Mouse (Mus musculus) cerebellum, adult 2 months (tissue): ENCODE results near the gene Dohh. TPM values are rescaled to one million over a fixed set of nuclear protein-coding genes. Genes with fewer than 3 reads are reported as not detected.
A peak's percentile ranks its signal among the peaks of the same experiment; 100 is the strongest.

Experiments used
- DNase-seq, 2 experiments: peaks; one replicate each; pipeline ENCODE4 v3.0.0; 2021
- H3K27ac ChIP-seq: fragments of 200-500 bp; 2 replicates; pipeline ENCODE4 v1.5.1; 2012; ENCODE audit warnings: low read length, control low read depth, inconsistent platforms; ENCODE audit not compliant: insufficient read depth
- H3K27me3 ChIP-seq: fragments of 200-500 bp; 2 replicates; pipeline ENCODE4 v1.6.1; 2012; ENCODE audit warnings: inconsistent platforms, mild to moderate bottlenecking, low read length, moderate library complexity; ENCODE audit not compliant: control insufficient read depth, insufficient read depth
- H3K4me1 ChIP-seq: fragments of 200-500 bp; 2 replicates; pipeline ENCODE4 v1.6.1; 2011; ENCODE audit warnings: low read length; ENCODE audit not compliant: control insufficient read depth, insufficient read depth
- H3K4me3 ChIP-seq: fragments of 200-500 bp; replicated peaks from 2 replicates; pipeline ENCODE3; 2011; ENCODE audit warnings: mild to moderate bottlenecking, low read depth, low read length, control low read depth; ENCODE audit not compliant: insufficient read depth
- CTCF ChIP-seq: fragments of 200-500 bp; IDR thresholded peaks from 2 replicates; pipeline ENCODE4 v1.5.1; 2011; ENCODE audit warnings: low read depth, mild to moderate bottlenecking, control low read depth, low read length, moderate library complexity, borderline replicate concordance; ENCODE audit not compliant: insufficient read depth
- POLR2A ChIP-seq: fragments of 200-500 bp; IDR thresholded peaks from 2 replicates; pipeline ENCODE4 v1.6.1; 2011; ENCODE audit warnings: low read length, control low read depth, borderline replicate concordance; ENCODE audit not compliant: insufficient read depth
- WGBS: fragments of 180-500 bp; shearing (Covaris S2); methylation state at CpG from one replicate; pipeline ENCODE4 v1.1.7; 2018; 5-methylcytosine and 5-hydroxymethylcytosine counted together
- polyA plus RNA-seq: library from polyadenylated mRNA; depleted of rRNA; stranded (reverse); fragments of >200 nt; gene quantifications from 2 replicates; pipeline ENCODE4 v1.2.3, GENCODE M21; 2012

The Dohh gene
- polyA plus RNA-seq, 1 experiment = 93.1 TPM

DNA sequence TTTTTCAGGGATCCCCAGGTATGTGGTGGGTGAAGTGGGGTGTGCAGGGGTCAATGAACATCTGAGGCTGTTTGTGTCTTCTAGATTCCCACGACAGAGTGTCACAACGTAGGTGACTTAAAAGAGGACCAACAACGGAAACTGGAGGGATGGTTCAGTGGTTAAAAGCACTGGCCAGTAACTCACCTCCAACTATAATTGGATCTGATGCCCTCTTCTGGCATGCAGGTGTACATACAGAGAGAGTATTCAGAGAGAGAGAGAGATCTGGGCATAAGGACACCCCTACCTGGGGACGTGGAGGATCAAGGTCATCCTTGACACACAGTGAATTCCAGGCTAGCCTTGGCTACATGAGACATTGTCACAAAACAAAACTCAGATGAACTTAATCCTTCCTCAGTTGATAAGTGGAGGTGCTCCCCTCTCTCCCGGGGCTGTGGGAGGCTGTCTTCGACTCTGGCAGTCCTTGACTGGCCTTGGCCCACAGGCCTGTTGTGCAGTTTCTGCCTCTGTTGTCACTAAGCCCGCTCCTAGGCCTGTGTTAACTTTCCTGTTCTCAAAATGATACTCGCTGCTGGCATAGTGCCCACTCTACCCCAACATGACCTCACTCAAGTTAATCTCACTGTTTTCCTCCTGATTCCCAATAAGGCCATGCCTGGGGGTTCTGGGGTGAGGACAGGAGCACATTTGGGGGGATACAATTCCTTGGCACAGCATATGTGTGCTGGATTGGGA lies 39.6 kb upstream of the Dohh start:
- TF ChIP-seq POLR2A = no peak
- peak; percentile 39; the same call in 1 of the 2 replicates for TF ChIP-seq CTCF
- 37% methylated on average over 8 of the region's 8 CpGs for WGBS
- no peaks in the 10 kb centered on the region; the same call in 1 of the 2 replicates for H3K27me3 ChIP-seq
- no peak overlapping the region for H3K27ac ChIP-seq
- H3K4me3 ChIP-seq = no peak overlapping the region
- H3K4me1 ChIP-seq = peaks cover 3% of the 10 kb centered on the region
- DNase-seq = no peak

DNA sequence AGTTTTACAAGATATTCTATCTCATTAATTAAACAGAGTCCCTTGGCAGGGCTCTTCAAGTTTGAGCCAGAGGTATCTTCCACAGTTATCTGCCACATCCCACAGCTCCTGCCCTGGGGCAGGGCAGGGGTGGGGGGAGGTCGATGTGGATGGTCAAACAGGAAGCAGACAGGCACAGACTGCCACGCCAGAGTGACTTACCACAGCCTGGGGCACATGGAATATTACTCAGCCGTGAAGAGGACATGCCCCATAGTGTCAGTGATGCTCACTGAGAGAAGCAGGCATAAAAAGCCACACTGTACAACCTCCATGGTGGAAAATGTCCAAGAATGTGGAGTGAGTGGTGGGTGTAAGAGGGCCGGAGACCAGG lies 39.1 kb upstream of the Dohh start:
- no peak overlapping the region for H3K27ac ChIP-seq
- no peak for DNase-seq
- WGBS = 87% methylated on average over 4 of the region's 4 CpGs
- peaks cover 6% of the 10 kb centered on the region for H3K4me1 ChIP-seq
- H3K27me3 ChIP-seq = no peaks in the 10 kb centered on the region; the same call in 1 of the 2 replicates
- TF ChIP-seq POLR2A = no peak
- no peak for TF ChIP-seq CTCF
- H3K4me3 ChIP-seq = no peak overlapping the region

DNA sequence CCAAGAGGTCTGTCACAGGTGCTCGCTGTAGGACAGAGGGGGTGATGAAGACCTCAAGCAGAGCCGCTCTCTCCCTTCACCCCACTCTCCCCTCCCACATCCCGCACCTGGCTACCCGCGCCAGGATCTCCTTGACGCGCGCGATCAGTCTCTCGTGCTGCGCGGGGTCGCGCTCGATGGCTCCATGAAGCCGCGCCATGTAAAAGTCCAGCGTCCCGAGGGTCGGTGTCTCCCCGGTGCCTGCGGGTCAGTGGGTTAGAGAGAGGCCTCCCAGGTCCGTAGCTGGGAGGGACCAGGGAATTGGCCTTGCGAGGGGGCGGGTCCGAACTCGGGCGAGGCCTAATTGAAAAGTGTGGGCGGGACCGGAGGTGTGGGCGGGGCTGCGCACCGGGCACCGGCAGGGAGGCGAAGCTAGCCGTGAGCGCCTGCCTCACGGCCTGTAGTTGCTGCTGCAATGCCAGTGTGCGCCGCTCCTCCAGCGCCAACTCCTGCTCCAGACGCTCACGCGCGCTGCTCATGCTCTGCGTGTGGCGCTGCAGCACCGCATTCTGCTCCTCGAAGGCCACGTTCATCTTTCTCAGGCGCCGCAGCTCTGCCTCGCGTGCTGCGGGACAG lies 37.7 kb upstream of the Dohh start:
- no peak for DNase-seq
- H3K4me3 ChIP-seq = no peak overlapping the region
- no peak for TF ChIP-seq POLR2A
- TF ChIP-seq CTCF = no peak
- H3K27ac ChIP-seq = no peak overlapping the region
- 28% methylated on average over 55 of the region's 55 CpGs for WGBS
- no peaks in the 10 kb centered on the region; the same call in 1 of the 2 replicates for H3K27me3 ChIP-seq
- peaks cover 6% of the 10 kb centered on the region for H3K4me1 ChIP-seq

DNA sequence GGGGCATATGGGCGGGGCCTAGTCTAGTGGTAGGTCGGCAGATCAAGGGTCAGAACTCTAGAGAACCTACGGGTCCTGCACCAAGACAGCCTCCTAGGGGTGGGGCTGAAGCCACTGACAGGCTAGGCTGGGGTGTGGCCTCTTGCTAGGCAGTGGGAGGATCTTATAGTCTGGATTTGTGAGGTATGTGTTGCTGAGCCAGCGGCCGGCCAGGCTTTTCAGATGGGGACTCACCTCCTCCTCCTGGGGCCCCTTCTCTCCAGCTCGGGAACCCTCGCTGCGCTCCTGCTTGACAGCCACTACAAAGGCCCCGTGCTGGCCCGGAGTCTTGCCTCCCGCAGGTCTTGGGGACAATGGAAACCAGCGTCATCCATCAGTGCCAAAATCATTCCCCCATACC lies 35.1 kb upstream of the Dohh start:
- no peak for DNase-seq
- Histone ChIP-seq H3K4me3 (no peak overlapping the region), H3K4me1 (peaks cover 6% of the 10 kb centered on the region; the same call in 1 of the 2 replicates), H3K27ac (no peak overlapping the region), H3K27me3 (no peaks in the 10 kb centered on the region)
- WGBS = 11% methylated on average over 12 of the region's 12 CpGs
- no peak for TF ChIP-seq POLR2A
- no peak for TF ChIP-seq CTCF

DNA sequence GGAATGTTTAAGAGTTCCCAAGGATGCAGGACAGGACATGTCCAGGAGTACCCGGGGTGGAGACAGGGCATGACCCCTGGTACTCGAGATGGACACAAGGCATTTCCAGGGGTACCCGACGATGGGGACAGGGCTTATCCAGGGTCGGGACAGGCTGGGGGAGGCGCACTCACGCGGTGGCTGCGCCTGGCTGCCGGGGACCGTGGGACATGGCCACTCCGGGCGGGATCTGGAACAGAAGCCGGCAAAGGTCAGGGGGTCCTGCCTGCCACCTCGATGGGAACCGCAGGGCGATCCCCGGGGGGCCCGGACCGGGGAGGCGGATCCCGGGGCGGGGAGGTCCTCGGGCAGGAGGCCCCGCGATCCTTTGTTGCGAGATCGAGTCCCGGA lies 34.3 kb upstream of the Dohh start:
- H3K27ac ChIP-seq = no peak overlapping the region
- H3K27me3 ChIP-seq = no peaks in the 10 kb centered on the region
- TF ChIP-seq POLR2A (no peak), CTCF (no peak)
- H3K4me1 ChIP-seq = peaks cover 6% of the 10 kb centered on the region; the same call in 1 of the 2 replicates
- peak overlapping the region; percentile 72 for H3K4me3 ChIP-seq
- 1% methylated on average over 29 of the region's 29 CpGs for WGBS
- DNase-seq = no peak

DNA sequence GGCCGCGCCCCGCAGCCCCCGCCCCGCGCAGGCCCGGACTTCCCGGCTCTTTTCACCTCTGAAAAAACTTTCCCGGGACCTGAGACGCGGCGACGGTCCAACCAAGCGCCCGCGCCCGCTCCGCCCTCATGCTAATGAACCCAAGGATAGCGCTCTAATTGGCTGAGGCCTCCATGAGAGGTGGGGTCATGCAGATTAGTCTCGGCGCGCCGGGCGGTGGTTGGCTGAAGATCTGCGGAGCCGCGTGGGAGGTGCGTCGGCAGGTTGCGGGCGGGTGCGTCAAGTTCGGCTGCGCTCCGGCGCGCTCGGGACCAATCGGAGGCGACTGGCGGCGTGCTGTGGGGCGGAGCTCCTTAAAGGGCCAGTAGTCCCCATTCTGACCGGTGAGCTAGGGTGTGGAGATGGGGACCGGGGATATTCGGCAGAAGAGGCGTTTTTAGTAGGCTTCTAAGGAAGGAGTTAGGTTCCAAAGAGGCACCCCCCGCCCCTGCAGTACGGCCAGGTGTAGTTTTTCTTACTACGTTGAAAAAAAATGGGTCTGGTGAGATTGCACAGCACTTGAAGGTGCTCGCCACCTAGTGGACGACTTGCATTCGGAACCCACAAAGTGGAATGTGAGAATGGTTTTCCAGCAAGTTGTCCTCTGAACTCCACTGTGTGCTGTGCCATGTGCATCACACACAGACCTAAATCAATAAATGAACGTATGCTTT lies 33.7 kb upstream of the Dohh start, which contains the start of gene Hmg20b:
Hmg20b (minus strand) TSS at position 130 of the 713 bp plus-strand sequence.
- DNase-seq = peak; percentile 100
- Histone ChIP-seq H3K4me1 (peaks cover 6% of the 10 kb centered on the region; the same call in 1 of the 2 replicates), H3K4me3 (peak within 1 kb of the TSS; percentile 78), H3K27ac (peak within 1 kb of the TSS; percentile 65), H3K27me3 (no peaks in the 10 kb centered on the region)
- TF ChIP-seq CTCF (peak; percentile 90; the same call in 1 of the 2 replicates), POLR2A (peak; percentile 41; the same call in 1 of the 2 replicates)
- WGBS = under 1% methylated on average over 54 of the region's 54 CpGs

DNA sequence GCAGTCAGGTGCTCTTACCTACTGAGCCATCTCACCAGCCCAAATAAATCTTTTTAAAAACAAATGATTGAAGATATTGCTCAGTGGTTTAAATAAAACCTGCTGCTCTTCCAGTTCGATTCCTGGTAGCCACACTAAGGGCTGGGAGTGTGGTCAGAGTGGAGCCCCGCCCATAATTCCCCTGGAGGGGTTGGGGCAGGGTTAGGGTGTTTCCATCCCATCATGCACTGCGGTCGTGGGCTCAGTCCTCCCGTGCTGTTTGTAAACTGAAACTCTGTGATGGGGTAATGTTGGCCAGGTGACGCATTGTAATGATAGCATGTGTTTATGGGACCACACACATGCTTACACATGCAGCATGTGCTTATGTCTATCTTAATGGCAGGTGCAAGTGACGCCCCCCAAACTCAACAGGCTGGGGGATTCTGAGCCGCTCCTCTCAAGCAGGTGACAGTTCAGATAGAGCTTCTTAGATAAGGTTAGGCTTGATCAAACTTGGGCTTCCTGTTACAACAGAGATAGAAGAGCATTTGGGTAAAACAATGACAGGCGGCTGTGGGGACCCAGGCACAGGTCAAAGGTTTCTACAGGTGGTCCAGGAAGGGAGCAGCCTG lies 32.4 kb upstream of the Dohh start:
- 30% methylated on average over 9 of the region's 9 CpGs for WGBS
- DNase-seq = no peak
- no peak overlapping the region for H3K4me3 ChIP-seq
- H3K27ac ChIP-seq = no peak overlapping the region
- H3K4me1 ChIP-seq = peaks cover 8% of the 10 kb centered on the region
- H3K27me3 ChIP-seq = no peaks in the 10 kb centered on the region
- TF ChIP-seq CTCF (no peak), POLR2A (no peak)
